Mouse (Mus musculus) hindbrain, embryonic 16.5 days (tissue): ENCODE measurements at regions not wholly inside any gene's neighbourhood (a gene's known extent, or its start where the extent isn't known, plus 50 kb on each side); places are given as distances from the start of the nearest gene placed in this dataset.

Source experiments
- ATAC-seq: fragments of 200-750 bp; cut with Nextera tagmentation; 2 replicates; pipeline ENCODE4 v1.8.0; 2017; ENCODE audit warnings: moderate TSS enrichment, moderate library complexity
- H3K27ac ChIP-seq: fragments of 300-500 bp; sonication (generic); 2 replicates; pipeline ENCODE4 v1.5.1; 2014; ENCODE audit warnings: low read depth, mild to moderate bottlenecking, control low read depth, low read length, moderate library complexity
- H3K27me3 ChIP-seq: fragments of 300-500 bp; sonication (generic); replicated peaks from 2 replicates; pipeline ENCODE4 v1.6.1; 2014; ENCODE audit warnings: low read length; ENCODE audit not compliant: control insufficient read depth, insufficient read depth
- H3K36me3 ChIP-seq: fragments of 300-500 bp; sonication (generic); 2 replicates; pipeline ENCODE4 v1.6.1; 2014; ENCODE audit warnings: mild to moderate bottlenecking, low read length, moderate library complexity, mixed read lengths; ENCODE audit not compliant: control insufficient read depth, insufficient read depth
- H3K4me1 ChIP-seq: fragments of 300-500 bp; sonication (generic); 2 replicates; pipeline ENCODE4 v1.6.1; 2014; ENCODE audit warnings: low read depth, low read length; ENCODE audit not compliant: control insufficient read depth, insufficient read depth
- H3K4me2 ChIP-seq: fragments of 300-500 bp; sonication (generic); 2 replicates; pipeline ENCODE4 v1.6.1; 2014; ENCODE audit warnings: mild to moderate bottlenecking, low read length, control low read depth, moderate library complexity
- H3K4me3 ChIP-seq: fragments of 300-500 bp; sonication (generic); 2 replicates; pipeline ENCODE4 v1.5.1; 2014; ENCODE audit warnings: mild to moderate bottlenecking, low read length, control low read depth, moderate library complexity
- H3K9ac ChIP-seq: fragments of 300-500 bp; sonication (generic); 2 replicates; pipeline ENCODE4 v1.6.1; 2014; ENCODE audit warnings: low read depth, mild to moderate bottlenecking, control low read depth, low read length, moderate library complexity
- H3K9me3 ChIP-seq: fragments of 300-500 bp; sonication (generic); 2 replicates; pipeline ENCODE4 v1.6.1; 2014; ENCODE audit warnings: mild to moderate bottlenecking, low read length, moderate library complexity; ENCODE audit not compliant: control insufficient read depth
- WGBS: fragments of 180-500 bp; shearing (Covaris S2); extraction: QIAGEN DNeasy Blood & Tissue Kit; methylation state at CpG from one replicate; pipeline ENCODE4 v1.1.7; 2014; 5-methylcytosine and 5-hydroxymethylcytosine counted together

DNA sequence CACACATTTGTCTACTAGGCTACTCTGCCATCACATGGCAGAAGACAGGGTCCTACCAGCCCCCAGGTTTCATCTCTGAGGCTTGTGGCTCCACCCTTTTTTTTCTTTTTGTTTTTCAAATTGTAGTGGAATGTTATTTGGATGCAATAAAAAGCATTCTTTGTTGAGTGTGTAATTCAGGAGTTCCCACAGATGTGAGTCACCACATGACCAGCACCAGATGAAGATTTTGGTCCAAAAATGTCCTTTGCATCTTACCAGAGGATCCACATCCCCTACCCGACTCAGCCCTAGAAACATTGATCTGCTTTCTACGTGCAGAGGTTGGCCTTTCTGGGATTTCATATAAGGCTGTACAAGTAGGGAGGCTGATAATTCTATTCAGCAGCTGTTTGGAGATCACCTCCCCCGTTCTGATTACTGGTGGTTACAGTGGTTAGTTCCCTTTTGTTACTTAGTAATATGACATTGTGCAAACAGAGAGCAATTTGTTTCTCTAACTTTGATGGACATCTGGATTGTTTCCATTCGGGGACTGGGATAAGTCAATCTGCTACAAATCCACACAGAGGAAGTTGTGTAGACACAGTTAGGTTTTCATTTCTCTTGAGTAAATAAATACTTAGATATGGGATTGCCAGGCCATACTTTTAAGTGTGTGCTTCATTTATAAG is 160.5 kb downstream of the Sptssa start:
- no peaks in the 10 kb centered on the region for H3K36me3 ChIP-seq
- no peak overlapping the region for H3K9ac ChIP-seq
- H3K27me3 ChIP-seq: peaks cover 2% of the 10 kb centered on the region; the same call in 1 of the 2 replicates
- no peaks in the 10 kb centered on the region for H3K9me3 ChIP-seq
- H3K4me3 ChIP-seq: no peak overlapping the region
- WGBS: 70% methylated on average over 4 of the region's 4 CpGs
- ATAC-seq: no peak
- no peak overlapping the region for H3K4me2 ChIP-seq
- no peaks in the 10 kb centered on the region for H3K4me1 ChIP-seq
- H3K27ac ChIP-seq: no peak overlapping the region

DNA sequence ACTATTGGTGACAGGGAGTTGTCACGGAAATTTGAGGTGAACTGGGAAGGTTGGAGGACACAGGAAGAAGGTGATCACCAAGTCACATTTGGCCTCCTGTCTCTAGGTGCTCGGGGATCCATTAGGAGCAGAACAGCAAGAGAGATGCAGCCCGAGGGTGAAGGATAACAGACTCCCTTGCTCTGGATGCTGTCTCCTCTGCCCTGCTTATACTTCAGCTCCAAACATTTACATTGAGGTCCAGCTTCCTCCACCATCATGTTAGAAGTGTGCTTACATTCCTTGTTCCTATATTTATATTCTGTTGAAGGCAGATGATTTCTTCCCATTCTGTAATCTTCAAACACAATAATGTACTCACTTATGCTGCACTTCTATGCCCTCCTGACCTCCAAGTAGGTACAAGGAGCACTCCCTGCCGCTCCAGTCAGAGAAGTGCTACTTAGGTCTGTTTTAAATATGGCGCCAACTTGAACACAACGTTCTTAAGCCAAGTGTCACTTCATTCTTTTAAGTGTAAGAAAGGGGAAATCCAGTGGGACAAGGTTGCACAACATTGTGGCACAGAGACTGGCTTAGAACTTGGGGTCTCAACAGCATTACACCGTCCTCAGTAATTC is 161.5 kb downstream of the Sptssa start:
- Histone ChIP-seq H3K27me3 (peaks cover 2% of the 10 kb centered on the region; the same call in 1 of the 2 replicates), H3K9ac (no peak overlapping the region), H3K9me3 (no peaks in the 10 kb centered on the region), H3K4me3 (no peak overlapping the region), H3K27ac (no peak overlapping the region), H3K4me2 (no peak overlapping the region), H3K36me3 (no peaks in the 10 kb centered on the region), H3K4me1 (no peaks in the 10 kb centered on the region)
- no peak for ATAC-seq
- 84% methylated on average over 7 of the region's 7 CpGs for WGBS

DNA sequence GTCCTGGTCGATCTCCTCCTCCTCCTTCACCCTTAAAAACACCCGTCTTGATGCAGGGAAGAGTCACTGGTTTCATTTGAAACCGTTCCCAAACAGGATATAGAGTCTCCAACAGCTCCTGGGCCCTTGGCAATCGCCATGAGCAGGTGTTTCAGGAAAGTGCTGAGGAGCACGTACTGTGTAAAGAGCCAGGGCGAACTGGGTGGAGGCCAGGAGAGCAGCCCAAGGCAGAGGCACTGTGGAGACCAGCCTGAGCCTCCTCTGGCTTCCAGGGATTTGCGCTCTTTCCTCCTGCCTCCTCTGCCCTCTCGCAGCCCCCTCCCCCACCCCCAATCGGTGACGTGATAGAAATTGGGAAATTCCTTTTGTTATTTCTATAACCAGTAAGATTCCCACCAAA is 163.6 kb downstream of the Sptssa start:
- Histone ChIP-seq H3K9ac (no peak overlapping the region), H3K4me3 (no peak overlapping the region), H3K27me3 (peaks cover 2% of the 10 kb centered on the region; the same call in 1 of the 2 replicates), H3K9me3 (no peaks in the 10 kb centered on the region), H3K4me2 (no peak overlapping the region), H3K27ac (no peak overlapping the region), H3K36me3 (no peaks in the 10 kb centered on the region), H3K4me1 (no peaks in the 10 kb centered on the region)
- 50% methylated on average over 10 of the region's 10 CpGs for WGBS
- no peak for ATAC-seq

DNA sequence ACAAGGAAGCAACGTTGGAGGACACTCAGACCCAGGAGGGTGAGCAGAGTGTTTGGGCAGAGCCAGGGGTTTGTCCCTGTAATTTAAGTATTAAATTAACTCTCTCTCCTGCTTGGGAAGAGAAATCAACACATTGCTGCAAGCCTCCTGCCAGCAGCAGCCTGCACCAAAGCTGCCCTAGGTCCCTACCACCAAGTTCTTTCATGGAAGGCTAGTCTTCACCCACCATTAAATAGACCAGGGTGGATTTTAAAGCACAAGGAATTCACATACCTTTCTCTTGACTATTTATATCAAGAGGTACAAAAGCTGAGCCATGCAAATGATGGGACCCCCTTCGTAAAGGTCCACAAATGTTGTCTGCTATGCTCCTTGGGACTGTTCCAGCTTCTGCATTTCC is 165.9 kb downstream of the Sptssa start:
- ATAC-seq: no peak

DNA sequence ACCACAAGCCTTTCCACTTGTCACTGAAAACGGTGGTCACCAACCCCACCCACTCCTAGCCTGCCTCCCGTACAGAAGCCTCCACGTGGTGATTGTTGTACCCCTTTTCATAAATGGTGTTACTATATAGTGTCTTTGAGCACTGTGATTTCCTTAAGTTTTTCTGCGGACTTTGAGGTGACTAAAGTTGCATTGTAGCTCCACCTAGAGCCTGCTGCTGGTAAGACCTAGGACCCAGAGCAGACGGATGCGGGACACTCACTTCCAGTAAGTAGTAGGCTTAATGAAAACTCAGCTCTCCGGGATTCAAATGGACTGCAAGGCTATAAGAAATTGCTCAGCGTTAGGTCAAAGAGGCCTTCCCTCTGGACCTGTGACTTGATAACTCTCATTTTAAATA is 166.7 kb downstream of the Sptssa start:
- Histone ChIP-seq H3K9me3 (no peaks in the 10 kb centered on the region), H3K4me3 (no peak overlapping the region), H3K27me3 (peaks cover 2% of the 10 kb centered on the region; the same call in 1 of the 2 replicates), H3K27ac (no peak overlapping the region), H3K36me3 (no peaks in the 10 kb centered on the region), H3K4me2 (peak overlapping the region; percentile 9; the same call in 1 of the 2 replicates), H3K9ac (no peak overlapping the region), H3K4me1 (no peaks in the 10 kb centered on the region)
- 3% methylated on average over 8 of the region's 8 CpGs for WGBS
- ATAC-seq: peak; percentile 93

More for the DNA sequence above, 165.9 kb downstream of the Sptssa start:
- H3K4me2 ChIP-seq: no peak overlapping the region
- H3K27me3 ChIP-seq: peaks cover 2% of the 10 kb centered on the region; the same call in 1 of the 2 replicates
- H3K9ac ChIP-seq: no peak overlapping the region
- 89% methylated on average over 2 of the region's 2 CpGs for WGBS
- no peaks in the 10 kb centered on the region for H3K9me3 ChIP-seq
- no peaks in the 10 kb centered on the region for H3K36me3 ChIP-seq
- H3K27ac ChIP-seq: no peak overlapping the region
- H3K4me3 ChIP-seq: no peak overlapping the region
- H3K4me1 ChIP-seq: no peaks in the 10 kb centered on the region

DNA sequence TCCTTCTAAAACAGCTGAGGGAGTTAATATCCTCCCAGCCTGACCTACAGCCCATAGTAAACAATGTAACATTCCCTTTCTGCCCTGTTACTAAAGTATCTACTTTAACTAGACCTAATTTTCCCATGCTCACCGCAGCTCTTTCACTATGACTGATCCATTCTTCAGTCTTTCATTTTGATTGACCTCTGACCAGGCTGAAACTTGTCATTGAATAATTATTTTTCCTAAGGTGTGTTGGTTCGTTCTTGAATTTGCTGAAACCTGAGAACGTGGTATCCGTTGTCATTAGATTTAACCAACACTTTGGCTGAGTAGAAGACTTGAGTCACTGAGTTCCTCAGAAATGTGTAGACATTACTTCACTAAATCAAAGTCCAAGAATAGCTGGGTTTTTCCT is 168.7 kb downstream of the Sptssa start:
- no peaks in the 10 kb centered on the region for H3K9me3 ChIP-seq

DNA sequence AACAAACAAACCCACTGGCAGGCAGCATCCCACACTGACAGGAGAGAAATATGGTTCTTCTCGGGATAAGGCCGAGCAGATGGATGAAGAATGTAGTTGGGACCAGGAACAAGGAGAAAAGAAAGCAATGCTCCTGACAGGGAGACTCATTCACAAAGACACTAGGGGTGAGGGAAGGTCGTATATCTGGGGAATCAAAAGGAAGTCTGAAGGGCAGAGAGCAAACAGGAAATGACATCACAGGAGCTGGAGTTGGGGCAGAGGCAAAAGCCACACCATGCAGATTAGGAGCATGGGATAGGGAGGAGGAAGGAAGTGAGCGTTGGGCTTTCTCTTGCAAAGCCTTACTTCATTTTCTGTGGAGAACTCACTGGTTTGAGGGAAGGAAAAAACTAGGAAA is 174.4 kb downstream of the Sptssa start:
- Histone ChIP-seq H3K4me3 (no peak overlapping the region), H3K4me1 (no peaks in the 10 kb centered on the region), H3K27ac (no peak overlapping the region), H3K9ac (no peak overlapping the region), H3K4me2 (no peak overlapping the region), H3K9me3 (no peaks in the 10 kb centered on the region), H3K27me3 (no peaks in the 10 kb centered on the region), H3K36me3 (no peaks in the 10 kb centered on the region)
- no peak for ATAC-seq
- WGBS: 67% methylated on average over 4 of the region's 4 CpGs

More for the DNA sequence above, 168.7 kb downstream of the Sptssa start:
- H3K9ac ChIP-seq: no peak overlapping the region
- no peaks in the 10 kb centered on the region for H3K4me1 ChIP-seq
- 92% methylated on average over 4 of the region's 4 CpGs for WGBS
- H3K4me2 ChIP-seq: no peak overlapping the region
- no peak overlapping the region for H3K27ac ChIP-seq
- no peaks in the 10 kb centered on the region for H3K36me3 ChIP-seq
- peaks cover 1% of the 10 kb centered on the region; the same call in 1 of the 2 replicates for H3K27me3 ChIP-seq
- no peak for ATAC-seq
- H3K4me3 ChIP-seq: no peak overlapping the region

DNA sequence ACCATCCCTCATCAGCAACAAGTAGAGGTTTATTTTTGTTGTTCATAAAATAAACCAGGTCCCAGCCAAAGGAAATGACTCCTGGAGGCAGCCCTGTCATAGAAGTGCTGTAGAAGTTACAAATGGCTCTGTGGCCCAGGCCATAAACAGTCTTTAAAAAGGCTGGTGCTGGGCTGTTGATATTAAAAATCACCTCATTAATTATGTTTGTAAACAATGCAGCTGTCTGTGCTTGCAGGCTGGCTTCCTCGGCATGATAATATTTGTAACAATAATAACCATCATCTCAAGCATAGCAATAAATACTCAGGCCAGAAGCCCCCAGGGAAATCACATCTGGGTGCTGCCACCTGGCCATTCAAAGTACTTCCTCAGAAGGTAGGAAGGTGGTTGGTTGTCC is 176.5 kb downstream of the Sptssa start:
- ATAC-seq: no peak
- 26% methylated on average over 1 of the region's 1 CpGs for WGBS

DNA sequence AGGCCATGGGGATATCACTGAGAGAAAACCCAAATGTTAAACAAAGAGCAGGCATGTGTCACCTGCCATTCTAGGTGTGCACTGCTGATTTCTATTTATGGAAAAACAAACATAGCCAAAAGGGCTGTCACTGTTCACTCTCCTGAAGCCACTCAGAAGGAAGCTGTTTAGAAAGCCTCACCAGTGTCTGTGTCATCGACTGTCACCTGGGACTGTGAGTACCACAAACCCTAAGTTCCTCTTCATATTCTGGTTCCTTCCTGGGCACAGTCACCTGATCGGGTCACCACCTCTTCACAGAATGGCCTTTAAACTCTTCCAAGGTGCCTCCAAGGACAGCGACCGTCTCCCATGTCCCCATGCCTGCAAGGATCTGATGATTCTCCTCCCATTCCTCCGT is 183.5 kb downstream of the Sptssa start:
- H3K4me3 ChIP-seq: no peak overlapping the region
- 91% methylated on average over 5 of the region's 5 CpGs for WGBS

More for the DNA sequence above, 176.5 kb downstream of the Sptssa start:
- H3K4me2 ChIP-seq: no peak overlapping the region
- H3K9me3 ChIP-seq: no peaks in the 10 kb centered on the region
- H3K4me3 ChIP-seq: no peak overlapping the region
- H3K27me3 ChIP-seq: no peaks in the 10 kb centered on the region
- no peaks in the 10 kb centered on the region for H3K36me3 ChIP-seq
- H3K4me1 ChIP-seq: no peaks in the 10 kb centered on the region
- no peak overlapping the region for H3K9ac ChIP-seq
- H3K27ac ChIP-seq: no peak overlapping the region

More for the DNA sequence above, 183.5 kb downstream of the Sptssa start:
- H3K9me3 ChIP-seq: no peaks in the 10 kb centered on the region
- no peak overlapping the region for H3K27ac ChIP-seq
- no peak overlapping the region for H3K9ac ChIP-seq
- H3K4me1 ChIP-seq: no peaks in the 10 kb centered on the region
- no peaks in the 10 kb centered on the region for H3K27me3 ChIP-seq
- no peak overlapping the region for H3K4me2 ChIP-seq
- ATAC-seq: no peak
- H3K36me3 ChIP-seq: no peaks in the 10 kb centered on the region
